Comparison of ENCODE assay signal across 8 mouse cellular contexts in the genomic region with DNA sequence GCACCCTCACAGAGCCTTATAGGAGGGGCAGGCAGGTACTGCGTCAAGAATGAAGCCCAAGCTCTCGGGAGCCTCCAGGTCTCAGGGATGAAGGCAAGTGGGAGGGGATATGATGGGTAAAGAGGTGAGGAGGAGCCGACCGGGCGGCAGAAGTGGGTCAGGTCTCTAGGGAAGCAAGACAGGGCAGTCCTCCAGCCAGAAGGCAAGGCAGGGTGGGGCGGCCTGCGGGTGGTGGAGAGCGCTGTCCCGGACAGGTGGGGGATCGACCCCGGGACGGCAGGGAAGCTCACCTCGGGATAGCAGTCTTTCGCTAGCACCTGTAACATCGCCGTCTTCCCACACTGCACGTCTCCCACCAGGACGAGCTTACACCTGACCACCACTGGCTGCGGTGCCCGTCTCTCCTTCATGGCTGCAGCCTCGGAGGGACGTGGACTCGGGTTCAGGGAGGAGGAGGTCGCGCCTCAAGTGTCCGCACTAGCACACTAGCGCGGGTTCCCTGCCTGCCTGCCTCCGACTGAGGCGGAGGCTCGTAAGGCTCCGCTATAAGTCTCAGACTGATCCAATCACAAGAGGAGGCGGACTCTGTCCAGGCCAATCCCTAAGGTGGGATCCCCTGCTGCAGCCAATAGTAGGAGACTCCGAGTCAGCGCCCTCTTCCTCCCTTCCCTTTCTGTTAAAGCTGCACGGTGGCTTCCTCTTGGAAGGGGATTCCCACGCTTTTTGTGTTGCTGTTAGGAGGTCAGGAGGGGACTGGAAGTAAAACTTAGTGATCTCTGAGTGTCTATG. TPM values are rescaled to one million over a fixed set of nuclear protein-coding genes. Genes with fewer than 3 reads are reported as not detected.
DNase-seq lines count a peak whose midpoint lies in the region; ATAC-seq lines count a peak whose summit lies in the region.

A gene (minus strand): TSS at position 522 of the 789 bp plus-strand sequence.

- 0 out of 2 replicates have a peak within 1 kb of the TSS, but pooled peaks have one; percentile 40 for H3K9ac ChIP-seq in embryonic facial prominence, embryonic 13.5 days
- H3K9ac ChIP-seq in midbrain, embryonic 12.5 days (replicated peaks), result peak within 1 kb of the TSS; percentile 56

- no peaks in the 10 kb centered on the region for H3K36me3 ChIP-seq in embryonic facial prominence, embryonic 13.5 days
- no peaks in the 10 kb centered on the region for H3K36me3 ChIP-seq in limb, embryonic 10.5 days
- H3K36me3 ChIP-seq in midbrain, embryonic 12.5 days, result peaks cover 10% of the 10 kb centered on the region; the same call in 1 of the 2 replicates

- peak; percentile 93 for DNase-seq in 3T3-L1 (ENCODE audit: low read depth, low spot score)
- DNase-seq in adrenal gland, postnatal 36 days, result peak; percentile 86 to 87
- DNase-seq in heart, adult 18-20 months, result peak; percentile 89 to 94
- DNase-seq in kidney, adult 18-20 months, result peak; percentile 88
- peak; percentile 73 for DNase-seq in limb, embryonic 10.5 days (ENCODE audit: low spot score)
- peak; percentile 89 for DNase-seq in skeletal muscle tissue, adult 2 months (ENCODE audit: low read depth, low spot score)

- peak within 1 kb of the TSS; percentile 42 for H3K4me3 ChIP-seq in embryonic facial prominence, embryonic 13.5 days
- H3K4me3 ChIP-seq in limb, embryonic 10.5 days, result peak within 1 kb of the TSS; percentile 54
- peak within 1 kb of the TSS; percentile 56 for H3K4me3 ChIP-seq in midbrain, embryonic 12.5 days

- H3K27ac ChIP-seq in embryonic facial prominence, embryonic 13.5 days, result no peak within 1 kb of the TSS
- H3K27ac ChIP-seq in limb, embryonic 10.5 days, result no peak within 1 kb of the TSS
- H3K27ac ChIP-seq in midbrain, embryonic 12.5 days (replicated peaks), result 0 out of 2 replicates have a peak within 1 kb of the TSS, but pooled peaks have one; percentile 7

- H3K9me3 ChIP-seq in embryonic facial prominence, embryonic 13.5 days, result no peaks in the 10 kb centered on the region
- no peaks in the 10 kb centered on the region for H3K9me3 ChIP-seq in limb, embryonic 10.5 days (replicated peaks)
- H3K9me3 ChIP-seq in midbrain, embryonic 12.5 days, result no peaks in the 10 kb centered on the region

- peaks cover 22% of the 10 kb centered on the region for H3K4me1 ChIP-seq in embryonic facial prominence, embryonic 13.5 days
- peaks cover 33% of the 10 kb centered on the region for H3K4me1 ChIP-seq in limb, embryonic 10.5 days
- H3K4me1 ChIP-seq in midbrain, embryonic 12.5 days, result peaks cover 44% of the 10 kb centered on the region

- H3K27me3 ChIP-seq in embryonic facial prominence, embryonic 13.5 days, result peaks cover 62% of the 10 kb centered on the region
- H3K27me3 ChIP-seq in limb, embryonic 10.5 days (ENCODE audit: low read depth, poor library complexity, severe bottlenecking), result peaks cover 82% of the 10 kb centered on the region
- H3K27me3 ChIP-seq in midbrain, embryonic 12.5 days, result peaks cover 30% of the 10 kb centered on the region

- ATAC-seq in embryonic facial prominence, embryonic 13.5 days (ENCODE audit: insufficient number of reproducible peaks, insufficient read depth, low FRiP score, low TSS enrichment, low read depth), result peak; percentile 86
- peak; percentile 90 for ATAC-seq in midbrain, embryonic 12.5 days (ENCODE audit: low FRiP score, low read depth)

- WGBS in embryonic facial prominence, embryonic 13.5 days, result under 1% methylated on average over 37 of the region's 37 CpGs
- WGBS in limb, embryonic 10.5 days, result under 1% methylated on average over 37 of the region's 37 CpGs
- WGBS in midbrain, embryonic 12.5 days, result 1% methylated on average over 37 of the region's 37 CpGs

- peak within 1 kb of the TSS; percentile 80 for H3K4me2 ChIP-seq in embryonic facial prominence, embryonic 13.5 days
- peak within 1 kb of the TSS; percentile 99 for H3K4me2 ChIP-seq in midbrain, embryonic 12.5 days (replicated peaks)

RNA-seq across cellular contexts. Expression of the gene that starts here (rescaled TPM):
- 1 to 10 TPM; 2.1 to 2.4 TPM for total RNA-seq in adrenal gland, postnatal 36 days (2021)
- polyA plus RNA-seq in embryonic facial prominence, embryonic 13.5 days (2015; fragmentation: Nextera tagmentation; extraction: Ambion mirVana), result 0.50 and 0.59 TPM in 2 replicates
- 1 to 10 TPM in 1 of 2 experiments, under 1 TPM in 1; 0.77 to 1.3 TPM for total RNA-seq in heart, adult 18-20 months (2021)
- 0.38 and 0.62 TPM in 2 replicates for polyA plus RNA-seq in limb, embryonic 10.5 days (2016; fragmentation: Nextera tagmentation; extraction: Ambion mirVana)
- polyA plus RNA-seq in midbrain, embryonic 12.5 days (2016; fragmentation: Nextera tagmentation; extraction: Ambion mirVana), result 8.0 and 8.3 TPM in 2 replicates

Comparison
In these comparisons a context has a peak if more than half of its experiments do, and no peak if none do; other contexts are left out.
1. Peak in ATAC-seq, H3K4me3 ChIP-seq, H3K9ac ChIP-seq and H3K4me2 ChIP-seq in embryonic facial prominence, embryonic 13.5 days; RNA of the gene not detected or under 1 TPM.
2. Peak in DNase-seq and H3K4me3 ChIP-seq in limb, embryonic 10.5 days; RNA of the gene not detected or under 1 TPM.